Mouse (Mus musculus): ENCODE measurements around the gene Grm7.

Gene Grm7

DNA sequence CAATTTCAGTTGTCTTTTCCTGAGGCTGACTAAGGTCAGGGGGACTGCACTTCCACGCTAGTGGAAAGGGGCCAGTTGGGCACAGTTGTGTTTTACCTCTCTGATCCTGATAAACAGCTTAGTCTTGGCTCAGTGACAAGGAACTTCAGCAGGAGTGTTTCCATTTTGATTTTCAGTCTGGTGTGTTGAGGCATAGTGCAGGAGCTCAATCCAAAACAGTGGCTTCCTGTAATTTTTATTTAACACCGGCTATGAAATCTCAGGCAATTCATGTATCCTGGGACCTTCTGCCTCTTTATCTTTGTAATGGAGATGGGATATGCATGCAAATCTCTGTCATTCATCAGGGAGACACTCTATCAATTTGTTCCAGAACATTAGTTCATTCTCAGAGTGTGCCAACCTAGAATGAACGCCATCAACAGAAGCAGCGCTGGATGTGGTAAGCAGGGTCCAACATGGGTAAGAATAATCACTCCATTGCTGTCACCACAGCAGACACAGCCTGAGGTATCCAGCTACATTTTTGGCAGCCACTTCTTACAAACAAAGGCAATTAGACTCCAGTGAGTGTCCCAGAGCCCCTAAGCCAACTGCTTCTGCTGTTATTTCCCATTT lies 926.2 kb downstream of the Grm7 start:
- DNase-seq (ENCODE audit: low read depth): no peak

DNA sequence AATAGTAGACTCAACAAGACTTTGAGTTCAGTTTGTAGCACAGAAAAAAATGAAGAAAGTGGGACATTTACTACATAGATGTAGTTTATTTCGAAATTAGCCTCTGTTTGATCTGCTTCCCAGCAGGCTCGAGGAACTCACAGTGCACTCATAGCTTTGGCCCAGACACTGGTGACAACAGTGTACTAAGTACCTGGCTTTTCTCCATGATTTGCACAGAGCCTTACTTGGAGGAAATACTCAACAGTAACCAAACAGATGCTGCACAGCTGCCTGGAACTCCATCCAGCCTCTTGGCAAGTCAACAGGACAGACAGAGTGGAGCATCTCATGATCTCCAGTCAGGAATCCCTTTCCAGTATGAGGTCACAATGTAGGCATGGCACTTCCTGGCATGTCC lies 939.5 kb downstream of the Grm7 start:
- no peak for DNase-seq (ENCODE audit: low read depth)

DNA sequence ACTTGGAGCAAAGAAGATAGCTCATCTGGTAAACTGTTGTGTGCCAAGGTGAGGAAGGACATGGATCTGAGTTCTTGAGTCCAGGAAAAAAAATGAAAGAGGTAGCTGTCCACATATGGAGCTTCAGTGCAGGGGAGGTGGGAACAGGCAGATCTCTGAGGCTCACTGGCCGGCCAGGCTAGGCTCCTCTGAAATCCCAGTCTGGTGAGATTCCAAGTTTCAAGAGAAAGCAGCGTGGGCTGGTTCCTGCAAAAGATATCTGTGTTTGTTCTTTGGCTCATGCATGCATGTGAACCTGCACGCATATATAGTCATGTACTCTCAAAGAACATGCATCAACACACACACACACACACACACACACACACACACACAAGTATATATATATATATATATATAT lies 942.2 kb downstream of the Grm7 start:
- DNase-seq (ENCODE audit: low read depth): no peak

DNA sequence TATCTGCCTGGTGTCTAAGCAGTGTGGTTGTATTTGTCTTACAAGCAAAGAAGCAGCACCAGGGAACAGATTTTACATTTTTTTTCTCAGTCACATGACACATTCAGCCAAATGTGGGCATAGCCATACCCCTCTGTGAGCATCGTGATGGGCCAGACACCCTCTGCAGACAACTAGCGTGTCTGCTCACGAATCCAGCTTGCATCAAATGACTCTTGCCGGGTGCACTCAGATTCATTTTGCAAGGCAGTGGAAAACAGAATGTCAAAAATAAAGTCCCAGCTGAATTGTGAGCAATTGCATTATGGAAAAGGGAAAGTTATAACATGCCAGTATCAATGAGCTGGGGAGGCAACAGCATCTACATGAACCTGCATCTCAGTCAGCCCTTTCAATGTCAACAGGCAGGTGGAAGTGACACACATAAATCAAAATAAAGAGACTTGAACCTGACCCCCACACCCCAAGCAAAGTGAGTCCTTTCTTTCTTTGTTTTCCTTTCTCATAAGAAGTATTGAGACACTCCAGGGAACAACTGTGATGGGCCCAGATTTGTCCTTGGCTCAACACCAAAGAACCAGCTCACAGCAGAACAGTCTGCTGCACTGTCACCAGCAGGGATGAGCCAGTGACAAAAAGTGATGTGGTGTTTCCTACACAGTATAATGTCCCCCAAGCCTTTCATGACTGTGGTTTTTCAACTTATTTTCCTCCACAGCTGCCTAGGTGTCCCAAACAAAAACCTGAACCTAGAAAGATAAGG lies 956.7 kb downstream of the Grm7 start:
- DNase-seq (ENCODE audit: low read depth): no peak

DNA sequence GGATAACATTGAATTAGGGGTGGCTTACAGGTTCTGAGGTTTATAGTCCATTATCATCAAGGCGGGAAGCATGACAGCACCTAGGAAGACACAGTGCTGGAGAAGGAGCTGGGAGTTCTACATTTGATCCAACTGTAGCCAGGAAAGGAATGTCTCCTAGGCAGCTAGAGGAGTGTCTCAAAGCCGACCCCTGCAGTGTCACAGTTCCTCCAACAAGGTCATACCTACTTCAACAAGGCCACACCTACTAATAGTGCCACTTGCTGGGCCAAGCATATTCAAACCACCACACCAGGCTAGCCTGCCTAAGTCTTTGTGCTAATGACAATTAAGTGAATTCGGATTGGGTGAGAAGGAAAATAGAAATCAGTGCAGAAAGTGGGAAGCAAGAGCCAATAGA lies 965.0 kb downstream of the Grm7 start:
- DNase-seq (ENCODE audit: low read depth): no peak

DNA sequence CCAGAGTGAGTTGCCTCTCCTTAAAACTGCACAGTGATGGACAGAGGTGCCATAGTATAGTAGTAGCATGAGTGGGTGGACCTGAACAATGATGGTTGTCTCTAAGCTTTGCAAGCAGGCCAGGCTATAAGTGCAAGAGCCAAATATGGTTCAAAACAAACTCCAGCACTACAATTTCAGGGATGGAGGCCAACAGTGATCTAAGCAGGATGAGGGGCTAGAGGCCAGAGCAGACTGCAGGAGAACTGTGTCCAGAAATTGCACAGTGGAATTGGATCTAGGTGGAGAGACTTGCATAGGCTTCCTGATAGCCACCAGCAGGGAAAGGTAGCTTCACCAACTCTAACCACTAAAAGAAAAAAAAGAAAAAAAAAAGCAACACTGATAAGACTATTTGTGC lies 968.5 kb downstream of the Grm7 start:
- DNase-seq (ENCODE audit: low read depth): no peak
